Mouse (Mus musculus) intestine, embryonic 14.5 days (tissue): ENCODE results near the gene Pfdn4. TPM values are rescaled to one million over a fixed set of nuclear protein-coding genes. Genes with fewer than 3 reads are reported as not detected.

Experiments used
- ATAC-seq: fragments of 200-750 bp; cut with Nextera tagmentation; replicated peaks from 2 replicates; pipeline ENCODE4 v1.8.0; 2017; ENCODE audit warnings: low read depth, moderate number of reproducible peaks, moderate TSS enrichment, moderate library complexity; ENCODE audit not compliant: low FRiP score, low TSS enrichment
- DNase-seq: peaks from one replicate; pipeline ENCODE4 v3.0.0-alpha.2; 2018; ENCODE audit warnings: low spot score
- H3K27ac ChIP-seq: fragments of 300-500 bp; sonication (generic); 2 replicates; pipeline ENCODE4 v1.5.1; 2014; ENCODE audit warnings: low read depth, mild to moderate bottlenecking, control low read depth
- H3K27me3 ChIP-seq: fragments of 300-500 bp; sonication (generic); replicated peaks from 2 replicates; pipeline ENCODE4 v1.6.1; 2014; ENCODE audit warnings: low read length, control low read depth; ENCODE audit not compliant: control insufficient read depth, insufficient read depth
- H3K36me3 ChIP-seq: fragments of 300-500 bp; sonication (generic); 2 replicates; pipeline ENCODE4 v1.6.1; 2014; ENCODE audit warnings: low read length, control low read depth; ENCODE audit not compliant: control insufficient read depth, insufficient read depth
- H3K4me1 ChIP-seq: fragments of 300-500 bp; sonication (generic); replicated peaks from 2 replicates; pipeline ENCODE4 v1.6.1; 2014; ENCODE audit warnings: low read length, control low read depth, mixed read lengths; ENCODE audit not compliant: control insufficient read depth, insufficient read depth
- H3K4me2 ChIP-seq: fragments of 300-500 bp; sonication (generic); 2 replicates; pipeline ENCODE4 v1.6.1; 2014; ENCODE audit warnings: low read length
- H3K4me3 ChIP-seq: fragments of 300-500 bp; sonication (generic); 2 replicates; pipeline ENCODE4 v1.5.1; 2014; ENCODE audit warnings: low read depth, low read length, control low read depth, mixed read lengths
- H3K9ac ChIP-seq: fragments of 300-500 bp; sonication (generic); 2 replicates; pipeline ENCODE4 v1.6.1; 2014; ENCODE audit warnings: mild to moderate bottlenecking, low read length
- H3K9me3 ChIP-seq: fragments of 300-500 bp; sonication (generic); 2 replicates; pipeline ENCODE4 v1.6.1; 2016; ENCODE audit warnings: low read length, control low read depth; ENCODE audit not compliant: control insufficient read depth
- WGBS: fragments of 180-500 bp; shearing (Covaris S2); extraction: QIAGEN DNeasy Blood & Tissue Kit; methylation state at CpG from one replicate; pipeline ENCODE4 v1.1.7; 2014; 5-methylcytosine and 5-hydroxymethylcytosine counted together
- polyA plus RNA-seq: library from polyadenylated mRNA; unstranded; fragments of >200 nt; fragmentation: Nextera tagmentation; extraction: Ambion mirVana; gene quantifications from 2 replicates; pipeline ENCODE4 v1.2.1, GENCODE M21; 2014

Gene Pfdn4
- polyA plus RNA-seq, 1 experiment from 2014 or later, result 77.6 TPM

DNA sequence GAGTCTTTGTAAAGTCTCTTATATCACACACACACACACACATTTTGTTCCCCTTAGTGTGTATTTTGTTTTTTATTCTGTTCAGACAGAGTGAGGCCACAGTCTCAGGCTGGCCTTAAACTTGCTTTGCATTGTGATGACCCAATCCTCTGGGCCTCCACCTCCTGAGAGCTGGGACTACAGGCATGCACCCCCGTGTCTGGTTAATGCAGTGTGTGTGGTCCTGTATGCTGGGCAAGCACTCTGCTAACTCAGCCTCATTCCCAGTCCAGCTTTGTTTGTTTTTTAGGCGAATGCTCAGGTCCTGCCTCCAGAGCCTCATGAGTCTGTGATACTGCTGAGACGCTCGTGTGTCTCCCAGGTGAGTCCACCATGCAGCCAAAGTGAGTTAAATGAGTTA, 51.8 kb downstream of the Pfdn4 start:
- ATAC-seq, result no peak
- H3K9me3 ChIP-seq, result no peaks in the 10 kb centered on the region
- H3K4me3 ChIP-seq, result no peak overlapping the region
- WGBS, result 35% methylated on average over 4 of the region's 4 CpGs
- H3K27ac ChIP-seq, result no peak overlapping the region
- no peaks in the 10 kb centered on the region for H3K36me3 ChIP-seq
- H3K9ac ChIP-seq, result no peak overlapping the region
- no peak overlapping the region for H3K4me2 ChIP-seq
- H3K4me1 ChIP-seq, result peaks cover 11% of the 10 kb centered on the region; the same call in 1 of the 2 replicates
- no peaks in the 10 kb centered on the region for H3K27me3 ChIP-seq
- no peak for DNase-seq

DNA sequence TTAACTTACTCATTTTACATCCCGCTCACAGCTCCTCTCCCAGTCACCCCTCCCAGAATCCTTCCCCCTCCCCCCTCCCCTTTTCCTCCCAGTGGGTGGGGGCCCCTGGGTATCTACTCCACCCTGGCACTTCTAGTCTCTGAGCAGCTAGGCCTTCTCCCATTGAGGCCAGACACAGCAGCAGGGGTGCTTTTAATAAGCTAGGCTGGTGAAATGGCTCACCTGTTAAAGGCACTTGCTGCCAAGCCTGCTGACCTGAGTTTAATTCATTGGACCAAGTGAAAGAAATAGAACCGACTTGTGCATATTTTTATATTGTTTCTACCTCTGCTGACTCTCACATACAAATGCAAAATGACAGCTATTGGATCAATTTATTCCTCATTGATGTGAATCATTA, 52.9 kb downstream of the Pfdn4 start:
- H3K27me3 ChIP-seq, result no peaks in the 10 kb centered on the region
- WGBS, result 79% methylated on average over 2 of the region's 2 CpGs
- no peak overlapping the region for H3K4me3 ChIP-seq
- DNase-seq (no peak), ATAC-seq (no peak)
- H3K9ac ChIP-seq, result no peak overlapping the region
- H3K27ac ChIP-seq, result no peak overlapping the region
- no peaks in the 10 kb centered on the region for H3K36me3 ChIP-seq
- H3K9me3 ChIP-seq, result no peaks in the 10 kb centered on the region
- H3K4me2 ChIP-seq, result no peak overlapping the region
- H3K4me1 ChIP-seq, result peaks cover 11% of the 10 kb centered on the region; the same call in 1 of the 2 replicates

DNA sequence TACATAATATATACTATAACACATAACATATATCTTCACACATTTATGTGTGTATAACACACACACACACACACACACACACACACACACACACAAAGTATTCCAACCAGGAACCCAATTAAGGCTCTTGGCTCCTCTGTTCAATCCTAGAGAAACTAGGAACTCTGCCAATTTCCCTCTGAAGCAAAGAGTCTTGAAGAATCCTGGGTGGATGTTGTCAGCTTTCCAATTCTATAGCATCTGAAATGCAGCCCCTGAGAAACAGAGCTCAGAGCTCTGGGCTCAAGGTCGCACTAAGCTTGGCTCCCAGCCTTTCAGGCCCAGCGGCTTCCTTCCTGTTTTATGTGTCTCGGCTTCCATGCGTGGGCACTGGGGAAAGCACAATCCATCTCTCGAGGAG, 54.0 kb downstream of the Pfdn4 start:
- Histone ChIP-seq H3K4me3 (no peak overlapping the region), H3K36me3 (no peaks in the 10 kb centered on the region), H3K4me1 (peaks cover 11% of the 10 kb centered on the region; the same call in 1 of the 2 replicates), H3K4me2 (no peak overlapping the region), H3K9me3 (no peaks in the 10 kb centered on the region), H3K9ac (no peak overlapping the region), H3K27ac (0 out of 2 replicates have a peak overlapping the region, but pooled peaks have one; percentile 38), H3K27me3 (no peaks in the 10 kb centered on the region)
- 26% methylated on average over 5 of the region's 5 CpGs for WGBS
- DNase-seq (peak; percentile 55), ATAC-seq (0 out of 2 replicates have a peak, but pooled peaks have one; percentile 36)

- 75% methylated on average over 7 of the region's 7 CpGs for WGBS
- Histone ChIP-seq H3K9ac (no peak overlapping the region), H3K36me3 (no peaks in the 10 kb centered on the region), H3K4me3 (no peak overlapping the region), H3K4me1 (peaks cover 11% of the 10 kb centered on the region; the same call in 1 of the 2 replicates), H3K27me3 (no peaks in the 10 kb centered on the region), H3K9me3 (no peaks in the 10 kb centered on the region), H3K27ac (no peak overlapping the region), H3K4me2 (no peak overlapping the region)
- ATAC-seq (no peak), DNase-seq (no peak)
Measured at GRCm38 (mm10) chr2:170552088-170552487, 55.9 kb downstream of the Pfdn4 start.

GRCm38 (mm10) chr2:170563956-170564855, 68.0 kb downstream of the Pfdn4 start:
- DNase-seq (no peak), ATAC-seq (no peak)
- no peak overlapping the region for H3K4me2 ChIP-seq
- no peak overlapping the region for H3K9ac ChIP-seq
- H3K36me3 ChIP-seq, result no peaks in the 10 kb centered on the region
- H3K27ac ChIP-seq, result no peak overlapping the region
- no peaks in the 10 kb centered on the region for H3K4me1 ChIP-seq
- H3K4me3 ChIP-seq, result no peak overlapping the region
- H3K27me3 ChIP-seq, result no peaks in the 10 kb centered on the region
- 77% methylated on average over 15 of the region's 15 CpGs for WGBS
- H3K9me3 ChIP-seq, result no peaks in the 10 kb centered on the region

DNA sequence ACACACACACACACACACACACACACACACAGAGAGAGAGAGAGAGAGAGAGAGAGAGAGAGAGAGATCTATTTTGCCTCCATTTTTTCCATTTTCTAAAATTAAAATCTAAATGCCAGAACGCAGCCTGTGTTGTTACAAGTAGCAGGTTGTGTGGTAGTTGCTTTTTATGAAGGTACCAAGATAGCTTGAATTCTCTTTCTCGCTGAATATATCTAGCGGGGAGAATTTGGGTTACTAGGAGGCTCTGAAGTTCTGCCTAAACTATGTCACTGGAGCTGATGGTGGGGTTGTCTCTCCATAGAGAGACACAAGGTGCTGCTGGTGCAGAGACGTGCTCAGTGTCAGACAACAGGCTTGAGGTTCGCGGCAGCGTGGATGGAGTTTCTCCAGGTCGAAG, 68.8 kb downstream of the Pfdn4 start:
- no peak overlapping the region for H3K9ac ChIP-seq
- H3K27me3 ChIP-seq, result no peaks in the 10 kb centered on the region
- no peaks in the 10 kb centered on the region for H3K9me3 ChIP-seq
- no peak overlapping the region for H3K27ac ChIP-seq
- ATAC-seq (no peak), DNase-seq (no peak)
- no peak overlapping the region for H3K4me3 ChIP-seq
- 82% methylated on average over 8 of the region's 8 CpGs for WGBS
- no peak overlapping the region for H3K4me2 ChIP-seq
- H3K36me3 ChIP-seq, result no peaks in the 10 kb centered on the region
- H3K4me1 ChIP-seq, result no peaks in the 10 kb centered on the region

Other genes starting within 250 kb of the Pfdn4 start
- 1.8 and 1.9 TPM in 2 replicates for gene Bcas1, start 68.6 kb upstream of the Pfdn4 start, polyA plus RNA-seq
- gene Cyp24a1, start 717 bp downstream of the Pfdn4 start, polyA plus RNA-seq, result not detected in 2 replicates
- gene 4930470P17Rik, start 105.6 kb downstream of the Pfdn4 start, polyA plus RNA-seq, result not detected in 2 replicates
- gene Dok5, start 235.4 kb downstream of the Pfdn4 start, polyA plus RNA-seq, result 1.6 and 2.4 TPM in 2 replicates